Mouse (Mus musculus): Measurements from ENCODE around the gene Dnah8. TPM values are rescaled to one million over a fixed set of nuclear protein-coding genes. Genes with fewer than 3 reads are reported as not detected.

Dnah8 gene
- total and polyA plus RNA-seq, 2 experiments from 2014 or later: 2.1 to 4.9 TPM

- no peak for TF ChIP-seq CTCF (IDR thresholded peaks at IDR 0.05; ENCODE audit: low read depth)
- Histone ChIP-seq H3K27ac (no peak overlapping the region), H3K9me3 (ENCODE audit: low read length) (no peaks in the 10 kb centered on the region), H3K4me2 (ENCODE audit: low read depth, low read length) (no peak overlapping the region), H3K27me3 (ENCODE audit: insufficient read depth, low read length) (no peaks in the 10 kb centered on the region), H3K36me3 (ENCODE audit: insufficient read depth, low read length) (no peaks in the 10 kb centered on the region), H3K4me1 (ENCODE audit: insufficient read depth, low read length) (0 out of 2 replicates have a peak, but pooled peaks cover 3% of the 10 kb centered on the region), H3K4me3 (ENCODE audit: low read length) (no peak overlapping the region), H3K9ac (replicated peaks; ENCODE audit: low read length) (no peak overlapping the region)
- peak; percentile 14 for DNase-seq (ENCODE audit: low spot score)
- ATAC-seq: no peak
- 32% methylated on average over 10 of the region's 10 CpGs for WGBS
Measured at GRCm38 (mm10) chr17:30871040-30871439, 246.9 kb downstream of the Dnah8 start.

GRCm38 (mm10) chr17:30874276-30874675, 250.1 kb downstream of the Dnah8 start:
- peak; percentile 41 for TF ChIP-seq CTCF (IDR thresholded peaks at IDR 0.05; ENCODE audit: low read depth)
- H3K4me3 ChIP-seq (ENCODE audit: low read length): no peak overlapping the region
- H3K27ac ChIP-seq: no peak overlapping the region
- H3K36me3 ChIP-seq (ENCODE audit: insufficient read depth, low read length): no peaks in the 10 kb centered on the region
- no peak overlapping the region for H3K9ac ChIP-seq (replicated peaks; ENCODE audit: low read length)
- H3K4me1 ChIP-seq (ENCODE audit: insufficient read depth, low read length): no peaks in the 10 kb centered on the region
- H3K27me3 ChIP-seq (ENCODE audit: insufficient read depth, low read length): no peaks in the 10 kb centered on the region
- no peak overlapping the region for H3K4me2 ChIP-seq (ENCODE audit: low read depth, low read length)
- 65% methylated on average over 15 of the region's 15 CpGs for WGBS
- DNase-seq (ENCODE audit: low spot score) (no peak), ATAC-seq (no peak)
- no peaks in the 10 kb centered on the region for H3K9me3 ChIP-seq (ENCODE audit: low read length)

DNA sequence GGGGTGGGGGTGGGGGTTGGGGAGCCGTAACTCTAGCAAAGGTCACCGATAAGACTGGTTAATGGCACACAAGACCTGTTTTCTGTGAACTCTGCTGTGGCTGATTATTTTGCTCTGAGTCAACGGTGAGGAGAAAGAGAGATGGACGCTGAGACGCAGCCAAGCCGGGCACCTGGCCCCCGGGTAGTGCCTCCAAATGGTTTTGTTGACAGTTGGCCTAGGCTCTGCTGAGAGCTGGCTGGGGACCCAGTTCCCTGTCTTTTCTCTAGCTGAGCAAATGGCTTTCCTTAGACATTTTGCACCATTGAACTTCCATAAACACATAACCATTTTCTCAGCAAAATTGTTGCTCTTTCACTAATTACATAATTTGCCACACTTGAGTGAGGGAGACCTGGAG, 253.3 kb downstream of the Dnah8 start:
- no peak for TF ChIP-seq CTCF (IDR thresholded peaks at IDR 0.05; ENCODE audit: low read depth)
- no peaks in the 10 kb centered on the region for H3K27me3 ChIP-seq (ENCODE audit: insufficient read depth, low read length)
- DNase-seq (ENCODE audit: low spot score) (no peak), ATAC-seq (no peak)
- no peaks in the 10 kb centered on the region for H3K36me3 ChIP-seq (ENCODE audit: insufficient read depth, low read length)
- 70% methylated on average over 7 of the region's 7 CpGs for WGBS
- no peaks in the 10 kb centered on the region for H3K9me3 ChIP-seq (ENCODE audit: low read length)
- H3K4me1 ChIP-seq (ENCODE audit: insufficient read depth, low read length): no peaks in the 10 kb centered on the region
- H3K4me3 ChIP-seq (ENCODE audit: low read length): no peak overlapping the region
- H3K4me2 ChIP-seq (ENCODE audit: low read depth, low read length): no peak overlapping the region
- H3K27ac ChIP-seq: no peak overlapping the region
- H3K9ac ChIP-seq (replicated peaks; ENCODE audit: low read length): no peak overlapping the region

- no peak for DNase-seq (ENCODE audit: low spot score)
- no peaks in the 10 kb centered on the region for H3K9me3 ChIP-seq (ENCODE audit: low read length)
- no peak for ATAC-seq
- H3K4me3 ChIP-seq (ENCODE audit: low read length): no peak overlapping the region
- no peaks in the 10 kb centered on the region for H3K36me3 ChIP-seq (ENCODE audit: insufficient read depth, low read length)
- TF ChIP-seq CTCF (IDR thresholded peaks at IDR 0.05; ENCODE audit: low read depth): no peak
- no peak overlapping the region for H3K4me2 ChIP-seq (ENCODE audit: low read depth, low read length)
- no peak overlapping the region for H3K9ac ChIP-seq (replicated peaks; ENCODE audit: low read length)
- 26% methylated on average over 6 of the region's 6 CpGs for WGBS
- H3K27me3 ChIP-seq (ENCODE audit: insufficient read depth, low read length): no peaks in the 10 kb centered on the region
- H3K4me1 ChIP-seq (ENCODE audit: insufficient read depth, low read length): 0 out of 2 replicates have a peak, but pooled peaks cover 4% of the 10 kb centered on the region
- no peak overlapping the region for H3K27ac ChIP-seq
Measured at GRCm38 (mm10) chr17:30878626-30879025, 254.5 kb downstream of the Dnah8 start.

DNA sequence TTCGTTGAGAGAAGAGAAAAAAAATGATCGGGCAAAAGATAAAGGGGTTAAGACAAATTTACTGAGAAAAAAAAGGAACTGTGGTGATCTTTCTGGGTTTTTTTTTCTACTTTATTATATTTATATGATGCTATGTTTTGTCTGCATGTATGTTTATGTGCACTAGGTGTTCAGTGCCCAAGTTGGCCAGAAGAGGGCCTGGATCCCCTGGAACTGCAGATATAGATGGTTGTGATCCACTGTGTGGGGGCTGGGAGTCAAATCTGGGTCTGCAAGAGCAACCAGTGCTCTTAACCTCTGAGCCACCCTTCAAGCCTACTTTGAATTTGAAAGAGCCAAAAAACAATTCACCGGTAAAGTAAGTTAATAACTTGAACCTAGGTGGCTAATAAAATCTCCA, 256.2 kb downstream of the Dnah8 start:
- Histone ChIP-seq H3K9ac (replicated peaks; ENCODE audit: low read length) (no peak overlapping the region), H3K4me2 (ENCODE audit: low read depth, low read length) (no peak overlapping the region), H3K4me1 (ENCODE audit: insufficient read depth, low read length) (0 out of 2 replicates have a peak, but pooled peaks cover 4% of the 10 kb centered on the region), H3K36me3 (ENCODE audit: insufficient read depth, low read length) (no peaks in the 10 kb centered on the region), H3K4me3 (ENCODE audit: low read length) (no peak overlapping the region), H3K27ac (no peak overlapping the region), H3K27me3 (ENCODE audit: insufficient read depth, low read length) (no peaks in the 10 kb centered on the region), H3K9me3 (ENCODE audit: low read length) (no peaks in the 10 kb centered on the region)
- ATAC-seq (no peak), DNase-seq (ENCODE audit: low spot score) (no peak)
- WGBS: 84% methylated on average over 3 of the region's 3 CpGs
- no peak for TF ChIP-seq CTCF (IDR thresholded peaks at IDR 0.05; ENCODE audit: low read depth)

- WGBS: 50% methylated on average over 2 of the region's 2 CpGs
- H3K4me1 ChIP-seq (ENCODE audit: insufficient read depth, low read length): 0 out of 2 replicates have a peak, but pooled peaks cover 4% of the 10 kb centered on the region
- no peak overlapping the region for H3K4me2 ChIP-seq (ENCODE audit: low read depth, low read length)
- no peak for ATAC-seq
- H3K4me3 ChIP-seq (ENCODE audit: low read length): no peak overlapping the region
- TF ChIP-seq CTCF (IDR thresholded peaks at IDR 0.05; ENCODE audit: low read depth): no peak
- H3K9ac ChIP-seq (replicated peaks; ENCODE audit: low read length): no peak overlapping the region
- DNase-seq (ENCODE audit: low spot score): no peak
- no peak overlapping the region for H3K27ac ChIP-seq
- H3K36me3 ChIP-seq (ENCODE audit: insufficient read depth, low read length): no peaks in the 10 kb centered on the region
- no peaks in the 10 kb centered on the region for H3K27me3 ChIP-seq (ENCODE audit: insufficient read depth, low read length)
- no peaks in the 10 kb centered on the region for H3K9me3 ChIP-seq (ENCODE audit: low read length)
Measured at GRCm38 (mm10) chr17:30881001-30881400, 256.8 kb downstream of the Dnah8 start.

GRCm38 (mm10) chr17:30882206-30882605, 258.1 kb downstream of the Dnah8 start:
- DNase-seq (ENCODE audit: low spot score): peak; percentile 20

More at GRCm38 (mm10) chr17:30882206-30882605, 258.1 kb downstream of the Dnah8 start:
- Histone ChIP-seq H3K9ac (replicated peaks; ENCODE audit: low read length) (no peak overlapping the region), H3K27ac (no peak overlapping the region), H3K4me1 (ENCODE audit: insufficient read depth, low read length) (0 out of 2 replicates have a peak, but pooled peaks cover 4% of the 10 kb centered on the region), H3K27me3 (ENCODE audit: insufficient read depth, low read length) (no peaks in the 10 kb centered on the region), H3K9me3 (ENCODE audit: low read length) (no peaks in the 10 kb centered on the region), H3K36me3 (ENCODE audit: insufficient read depth, low read length) (no peaks in the 10 kb centered on the region), H3K4me2 (ENCODE audit: low read depth, low read length) (peak overlapping the region; percentile 3; the same call in 1 of the 2 replicates), H3K4me3 (ENCODE audit: low read length) (no peak overlapping the region)
- WGBS: 4% methylated on average over 6 of the region's 6 CpGs
- no peak for ATAC-seq
- TF ChIP-seq CTCF (IDR thresholded peaks at IDR 0.05; ENCODE audit: low read depth): no peak
